Mouse (Mus musculus) embryonic stem cell, embryonic (primary cell): ENCODE data around the gene Olfr263.

ENCODE experiments used
- CTCF ChIA-PET, 4 experiments: fragments of 300-600 bp in 2 of 4; fragments of 350-600 bp in 2 of 4; sonication (Branson Sonifier 250); formaldehyde crosslinking; loops; one replicate each; lab custom pipeline; 2022; ENCODE audit warnings: inconsistent platforms in 2 of 4; lab: Charles Lee
- POLR2A ChIA-PET, 4 experiments: fragments of 300-600 bp in 2 of 4; fragments of 350-600 bp in 2 of 4; sonication (Branson Sonifier 250); formaldehyde crosslinking; loops; one replicate each; lab custom pipeline; 2022; ENCODE audit warnings: antibody characterized with exemption in 4 of 4, inconsistent platforms in 1 of 4; lab: Charles Lee

The Olfr263 gene

GRCm38 (mm10) chr13:21166936-21167909 lies 37.8 kb downstream of the Olfr263 start:
- ChIA-PET CTCF (interaction anchor here (0.6 to 1.8 kb wide), 7 partner anchors 8 to 137 kb away, joined by 3 to 9 read pairs (median 3); no protein-coding TSS in a partner anchor), POLR2A (interaction anchor here (0.6 to 3.9 kb wide), 20 partner anchors 8 to 695 kb away, joined by 3 to 25 read pairs (median 3); partner anchors contain the start of genes Trim27 (in 2 of the 4), Hist1h3h (in 1 of the 4) and Pgbd1 (in 1 of the 4))

DNA sequence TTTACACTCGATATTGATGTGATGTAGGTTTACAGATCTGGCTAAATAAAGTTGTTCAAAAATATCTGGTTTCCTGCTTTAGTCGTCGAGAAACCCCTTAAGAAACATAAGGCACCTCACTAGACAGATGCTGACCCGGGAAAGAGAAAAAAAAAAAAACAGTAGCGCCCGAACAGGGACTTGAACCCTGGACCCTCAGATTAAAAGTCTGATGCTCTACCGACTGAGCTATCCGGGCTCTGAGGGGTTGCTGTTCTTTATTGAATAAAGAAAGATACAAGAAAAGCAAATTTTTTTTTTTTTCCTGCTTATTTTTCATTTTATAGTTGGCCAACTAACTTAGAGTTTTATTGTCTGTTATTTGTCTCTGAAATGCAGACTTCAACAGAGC lies 38.5 kb downstream of the Olfr263 start:
- POLR2A ChIA-PET: interaction anchor here (0.6 to 3.9 kb wide), 17 partner anchors 9 to 694 kb away, joined by 3 to 25 read pairs (median 3); partner anchors contain the start of genes Trim27 (in 2 of the 4), Hist1h3h (in 1 of the 4) and Pgbd1 (in 1 of the 4)

GRCm38 (mm10) chr13:21168371-21169011 lies 39.1 kb downstream of the Olfr263 start:
- ChIA-PET POLR2A (interaction anchor here (0.5 to 3.9 kb wide), 12 partner anchors 10 to 552 kb away, joined by 3 to 25 read pairs (median 4); partner anchors contain the start of genes Trim27 (in 2 of the 4) and Pgbd1 (in 1 of the 4)), CTCF (interaction anchor here in 3 of 4 experiments (0.7 to 1.8 kb wide), 5 partner anchors 10 to 750 kb away, joined by 3 to 9 read pairs (median 3); no protein-coding TSS in a partner anchor)

More for the DNA sequence above, 38.5 kb downstream of the Olfr263 start:
- CTCF ChIA-PET: interaction anchor here (0.6 to 1.8 kb wide), 7 partner anchors 9 to 751 kb away, joined by 3 to 9 read pairs (median 3); no protein-coding TSS in a partner anchor

GRCm38 (mm10) chr13:21169121-21169656 lies 39.8 kb downstream of the Olfr263 start:
- ChIA-PET POLR2A (interaction anchor here in 3 of 4 experiments (0.6 to 3.9 kb wide), 15 partner anchors 8 to 1304 kb away, joined by 3 to 25 read pairs (median 4); partner anchors contain the start of genes Trim27 (in 3 of the 3), Hist1h2an (in 1 of the 3), Hist1h2bp (in 1 of the 3) and Hist1h4k (in 1 of the 3)), CTCF (interaction anchor here in 1 of 4 experiments (1.8 kb wide), 1 partner anchor 65 kb away, joined by 9 read pairs; no protein-coding TSS in a partner anchor)

DNA sequence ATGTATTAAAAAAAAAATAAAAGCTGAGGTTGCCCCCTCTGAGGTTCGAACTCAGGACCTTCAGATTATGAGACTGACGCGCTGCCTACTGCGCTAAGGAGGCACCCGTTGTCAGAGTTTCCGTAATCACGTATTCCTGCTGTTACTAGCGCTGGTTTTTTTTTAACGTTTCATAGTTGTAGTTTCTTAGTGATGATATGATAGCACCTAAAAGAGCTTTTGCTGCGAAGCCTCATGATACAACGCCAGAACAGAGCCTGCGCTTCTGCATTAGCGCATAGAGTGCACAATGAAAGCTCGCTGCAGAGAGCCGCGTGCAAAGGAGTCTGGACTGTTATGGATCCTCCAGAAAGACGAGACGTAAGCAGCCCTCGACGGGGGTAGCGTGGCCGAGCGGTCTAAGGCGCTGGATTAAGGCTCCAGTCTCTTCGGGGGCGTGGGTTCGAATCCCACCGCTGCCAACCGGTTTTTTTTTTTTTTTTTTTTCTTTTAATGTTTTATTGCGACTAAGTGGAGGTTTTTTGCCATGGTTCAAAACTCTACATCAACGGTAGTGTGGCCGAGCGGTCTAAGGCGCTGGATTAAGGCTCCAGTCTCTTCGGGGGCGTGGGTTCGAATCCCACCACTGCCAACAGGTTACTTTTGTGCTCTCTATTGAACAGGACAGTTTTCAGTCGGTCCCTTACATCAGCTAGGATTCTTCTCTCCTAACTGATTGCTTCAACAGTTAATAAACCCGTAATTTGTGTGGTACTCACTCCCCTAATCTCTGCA lies 40.4 kb downstream of the Olfr263 start:
- POLR2A ChIA-PET: interaction anchor here in 3 of 4 experiments (0.6 to 3.9 kb wide), 13 partner anchors 9 to 1303 kb away, joined by 3 to 25 read pairs (median 4); partner anchors contain the start of genes Trim27 (in 3 of the 3), Hist1h2an (in 1 of the 3), Hist1h2bp (in 1 of the 3) and Hist1h4k (in 1 of the 3)
- CTCF ChIA-PET: interaction anchor here in 1 of 4 experiments (0.7 kb wide), 1 partner anchor 30 kb away, joined by 3 read pairs; no protein-coding TSS in a partner anchor

DNA sequence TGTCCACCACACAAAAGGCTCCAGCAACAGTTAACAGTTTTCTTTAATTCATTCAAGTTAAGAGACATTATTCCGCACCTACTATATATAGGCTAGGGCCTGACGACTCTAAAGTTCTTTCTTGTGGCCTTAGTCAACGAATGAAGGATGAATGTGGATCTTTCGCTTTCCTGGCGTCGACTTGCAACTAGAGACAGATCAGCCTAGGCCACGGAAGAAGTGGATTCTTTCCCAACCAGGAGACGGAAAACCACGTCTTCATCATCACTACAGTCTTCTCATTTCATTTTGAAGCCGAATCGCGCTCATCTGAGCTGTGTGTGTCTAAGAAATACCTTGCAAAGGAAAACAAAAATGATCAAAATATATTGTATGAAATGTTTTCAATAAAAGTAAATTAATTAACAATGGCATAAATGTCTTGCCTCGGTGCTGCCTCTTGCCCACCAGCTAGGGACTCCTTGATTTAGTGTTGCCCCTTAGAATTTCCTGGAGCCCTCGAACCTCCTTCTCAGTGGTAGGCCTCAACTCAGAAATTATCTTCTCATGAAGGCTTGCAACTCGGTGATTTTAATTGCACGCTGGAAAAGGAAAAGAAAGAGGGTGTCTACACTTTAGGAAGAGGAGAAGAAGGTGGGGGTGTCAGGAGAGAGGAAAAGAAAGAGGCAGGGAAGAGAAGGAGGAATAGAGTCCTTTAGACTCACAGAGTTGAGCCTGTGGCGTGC lies 41.2 kb downstream of the Olfr263 start:
- CTCF ChIA-PET: interaction anchor here in 1 of 4 experiments (0.7 kb wide), 1 partner anchor 29 kb away, joined by 3 read pairs; no protein-coding TSS in a partner anchor
- POLR2A ChIA-PET: interaction anchor here in 3 of 4 experiments (0.6 to 3.9 kb wide), 13 partner anchors 8 to 616 kb away, joined by 3 to 25 read pairs (median 5); partner anchors contain the start of genes Trim27 (in 2 of the 3), Hist1h2an (in 1 of the 3), Hist1h2bp (in 1 of the 3) and Hist1h4k (in 1 of the 3)

GRCm38 (mm10) chr13:21171156-21171530 lies 41.7 kb downstream of the Olfr263 start:
- ChIA-PET CTCF (no interaction called here), POLR2A (interaction anchor here in 2 of 4 experiments (0.6 to 2.7 kb wide), 6 partner anchors 10 to 612 kb away, joined by 3 to 8 read pairs (median 4); partner anchors contain the start of gene Hist1h3i (in 1 of the 2))

- ChIA-PET POLR2A (interaction anchor here in 3 of 4 experiments (0.7 to 3.3 kb wide), 11 partner anchors 9 to 619 kb away, joined by 3 to 13 read pairs (median 5); partner anchors contain the start of gene Hist1h3i (in 1 of the 3)), CTCF (interaction anchor here in 1 of 4 experiments (1.4 kb wide), 1 partner anchor 63 kb away, joined by 3 read pairs; no protein-coding TSS in a partner anchor)
Observed at GRCm38 (mm10) chr13:21171600-21172150, 42.2 kb downstream of the Olfr263 start.

GRCm38 (mm10) chr13:21172241-21173027 lies 43.0 kb downstream of the Olfr263 start:
- ChIA-PET POLR2A (interaction anchor here in 3 of 4 experiments (0.7 to 3.3 kb wide), 35 partner anchors 9 to 618 kb away, joined by 3 to 13 read pairs (median 4); partner anchors contain the start of genes Hist1h2ai (in 2 of the 3), Hist1h2ak (in 1 of the 3), Hist1h2an (in 1 of the 3) and Hist1h2bn (in 1 of the 3)), CTCF (interaction anchor here (0.6 to 1.4 kb wide), 7 partner anchors 14 to 685 kb away, joined by 3 to 7 read pairs (median 4); no protein-coding TSS in a partner anchor)

GRCm38 (mm10) chr13:21173072-21173471 lies 43.6 kb downstream of the Olfr263 start:
- POLR2A ChIA-PET: interaction anchor here in 3 of 4 experiments (0.7 to 3.3 kb wide), 33 partner anchors 8 to 618 kb away, joined by 3 to 13 read pairs (median 4); partner anchors contain the start of genes Hist1h2ai (in 2 of the 3), Hist1h2ak (in 1 of the 3), Hist1h2an (in 1 of the 3) and Hist1h2bn (in 1 of the 3)
- CTCF ChIA-PET: interaction anchor here (0.6 to 1.4 kb wide), 7 partner anchors 15 to 93 kb away, joined by 3 to 7 read pairs (median 3); no protein-coding TSS in a partner anchor

DNA sequence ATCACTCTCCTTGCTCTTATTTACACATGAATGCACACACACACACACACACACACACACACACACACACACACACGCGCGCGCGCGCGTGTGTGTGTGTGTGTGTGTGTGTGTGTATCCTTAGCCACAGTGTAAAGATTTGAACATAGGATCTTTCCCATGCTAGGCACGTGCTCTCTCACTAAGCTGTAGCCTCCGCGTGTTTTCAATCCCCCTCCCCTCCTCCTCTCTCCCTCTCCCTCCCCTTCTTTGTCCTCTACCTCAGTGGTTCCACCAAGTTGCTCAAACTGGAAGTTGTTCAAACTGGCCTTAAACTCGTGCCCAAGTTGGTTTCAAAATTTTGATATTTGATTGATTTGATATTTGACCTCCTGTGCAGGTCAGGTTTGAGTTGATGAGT lies 47.3 kb downstream of the Olfr263 start:
- POLR2A ChIA-PET: interaction anchor here in 2 of 4 experiments (0.6 to 13.4 kb wide), 5 partner anchors 8 to 65 kb away, joined by 4 to 154 read pairs (median 6); no protein-coding TSS in a partner anchor

DNA sequence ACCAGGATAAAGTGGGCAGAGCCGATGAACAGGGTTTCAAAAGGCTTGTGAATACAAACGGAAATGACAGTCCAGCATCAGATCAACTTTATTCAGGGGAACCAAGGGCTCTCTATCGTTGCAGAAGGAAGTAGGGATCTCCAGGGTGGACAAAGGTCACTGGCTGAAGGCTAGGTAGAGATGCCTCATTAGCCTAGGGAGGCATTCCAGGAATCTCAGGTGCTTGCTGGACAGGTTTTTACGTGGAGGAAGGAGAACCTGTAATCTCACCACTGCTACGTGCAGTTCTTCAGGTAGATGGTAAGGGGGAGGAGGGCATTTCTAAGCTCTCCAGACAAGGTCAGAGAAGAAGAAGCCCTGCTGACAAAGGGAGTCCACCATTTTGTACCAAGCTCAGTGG lies 48.2 kb downstream of the Olfr263 start:
- POLR2A ChIA-PET: interaction anchor here in 2 of 4 experiments (0.6 to 13.4 kb wide), 6 partner anchors 9 to 624 kb away, joined by 3 to 154 read pairs (median 14); no protein-coding TSS in a partner anchor
- CTCF ChIA-PET: interaction anchor here in 2 of 4 experiments (0.6 to 1.2 kb wide), 3 partner anchors 22 to 88 kb away, joined by 3 read pairs; no protein-coding TSS in a partner anchor

More for the DNA sequence above, 47.3 kb downstream of the Olfr263 start:
- CTCF ChIA-PET: interaction anchor here in 1 of 4 experiments (1.0 kb wide), 1 partner anchor 23 kb away, joined by 3 read pairs; no protein-coding TSS in a partner anchor

- ChIA-PET CTCF (interaction anchor here in 1 of 4 experiments (1.2 to 2.9 kb wide), 2 partner anchors 56 to 88 kb away, joined by 3 to 8 read pairs; no protein-coding TSS in a partner anchor), POLR2A (interaction anchor here in 2 of 4 experiments (0.6 to 13.4 kb wide), 9 partner anchors 9 to 85 kb away, joined by 3 to 154 read pairs (median 10); no protein-coding TSS in a partner anchor)
Observed at GRCm38 (mm10) chr13:21178364-21178763, 48.9 kb downstream of the Olfr263 start.
